Mouse (Mus musculus): ENCODE measurements around the gene Atg7. TPM values are rescaled to one million over a fixed set of nuclear protein-coding genes. Genes with fewer than 3 reads are reported as not detected.

Gene Atg7
- total and polyA plus RNA-seq, 3 experiments: 11.1 to 15.7 (median 14.8) TPM

- peaks cover 13 to 69% of the 10 kb centered on the region in 2 experiments for H3K36me3 ChIP-seq (replicated peaks in 1 of 2; ENCODE audit: control insufficient read depth in 1 of 2, insufficient read depth in 1 of 2, low read length in 1 of 2)
- no peaks in the 10 kb centered on the region for H3K79me2 ChIP-seq (replicated peaks; ENCODE audit: control insufficient read depth, extremely low read depth, insufficient read depth, poor library complexity, severe bottlenecking)
- no peak overlapping the region for H3K27ac ChIP-seq (ENCODE audit: insufficient read depth, low read depth)
- no peak overlapping the region for H3K4me3 ChIP-seq (replicated peaks in 1 of 3; ENCODE audit: low read depth in 2 of 3, low read length in 2 of 3, poor library complexity in 1 of 3)
- H3K9ac ChIP-seq (ENCODE audit: insufficient read depth, low read depth): no peak overlapping the region
- H3K27me3 ChIP-seq (replicated peaks): no peaks in the 10 kb centered on the region
- H3K4me1 ChIP-seq (ENCODE audit: control insufficient read depth in 1 of 2, insufficient read depth in 2 of 2): no peaks in the 10 kb centered on the region
- TF ChIP-seq ELF1 (IDR thresholded peaks at IDR 0.05; ENCODE audit: low read depth, low read length): no peak
- no peaks in the 10 kb centered on the region for H3K9me3 ChIP-seq (replicated peaks; ENCODE audit: low read length)
- in situ Hi-C loops (cut with MboI; ENCODE audit: low pct_ligation_motif_present, low pct_unique_long_range_greater_than_20kb, low sequenced_read_pairs) (loop anchor here (25.0 kb wide), 2 partner anchors 228 to 353 kb away; no protein-coding TSS in a partner anchor), dilution Hi-C loops (cut with MboI; ENCODE audit: extremely low pct_ligation_motif_present, extremely low pct_unique_long_range_greater_than_20kb, low sequenced_read_pairs) (no loop called here)
- H3K4me2 ChIP-seq (ENCODE audit: insufficient read depth, low read depth, poor library complexity, severe bottlenecking): no peak overlapping the region
- no peak for DNase-seq (ENCODE audit: extremely low read depth)
Observed at GRCm38 (mm10) chr6:114690661-114691060, 47.8 kb downstream of the Atg7 start.

GRCm38 (mm10) chr6:114691530-114691929 is 48.6 kb downstream of the Atg7 start:
- Histone ChIP-seq H3K4me3 (replicated peaks in 1 of 3; ENCODE audit: low read depth in 2 of 3, low read length in 2 of 3, poor library complexity in 1 of 3) (no peak overlapping the region), H3K9me3 (replicated peaks; ENCODE audit: low read length) (no peaks in the 10 kb centered on the region), H3K27ac (ENCODE audit: insufficient read depth, low read depth) (no peak overlapping the region), H3K79me2 (replicated peaks; ENCODE audit: control insufficient read depth, extremely low read depth, insufficient read depth, poor library complexity, severe bottlenecking) (no peaks in the 10 kb centered on the region), H3K9ac (ENCODE audit: insufficient read depth, low read depth) (no peak overlapping the region), H3K4me1 (ENCODE audit: control insufficient read depth in 1 of 2, insufficient read depth in 2 of 2) (no peaks in the 10 kb centered on the region), H3K36me3 (replicated peaks in 1 of 2; ENCODE audit: control insufficient read depth in 1 of 2, insufficient read depth in 1 of 2, low read length in 1 of 2) (peaks cover 4 to 61% of the 10 kb centered on the region in 2 experiments), H3K4me2 (ENCODE audit: insufficient read depth, low read depth, poor library complexity, severe bottlenecking) (no peak overlapping the region), H3K27me3 (replicated peaks) (no peaks in the 10 kb centered on the region)
- dilution Hi-C loops (cut with MboI; ENCODE audit: extremely low pct_ligation_motif_present, extremely low pct_unique_long_range_greater_than_20kb, low sequenced_read_pairs): no loop called here
- in situ Hi-C loops (cut with MboI; ENCODE audit: low pct_ligation_motif_present, low pct_unique_long_range_greater_than_20kb, low sequenced_read_pairs): loop anchor here (25.0 kb wide), 2 partner anchors 229 to 354 kb away; no protein-coding TSS in a partner anchor
- no peak for DNase-seq (ENCODE audit: extremely low read depth)
- TF ChIP-seq ELF1 (IDR thresholded peaks at IDR 0.05; ENCODE audit: low read depth, low read length): no peak
- TF ChIP-seq NRF1 (IDR thresholded peaks at IDR 0.05; ENCODE audit: low read depth, low read length): no peak
- no peak for TF ChIP-seq MAZ (IDR thresholded peaks at IDR 0.05; ENCODE audit: low read depth, low read length)
- TF ChIP-seq USF1 (IDR thresholded peaks at IDR 0.05; ENCODE audit: low read depth, low read length): no peak
- TF ChIP-seq ZMIZ1 (IDR thresholded peaks at IDR 0.05; ENCODE audit: low read depth, low read length): no peak
- TF ChIP-seq SMC3 (IDR thresholded peaks at IDR 0.05; ENCODE audit: low read depth, low read length): no peak
- no peak for TF ChIP-seq PAX5 (IDR thresholded peaks at IDR 0.05; ENCODE audit: low read length)
- no peak for TF ChIP-seq EP300 (IDR thresholded peaks at IDR 0.05; ENCODE audit: low read length)
- TF ChIP-seq GABPA (IDR thresholded peaks at IDR 0.05; ENCODE audit: insufficient replicate concordance, low read depth, low read length): no peak
- no peak for TF ChIP-seq ZC3H11A (IDR thresholded peaks at IDR 0.05; ENCODE audit: low read depth, low read length)
- TF ChIP-seq POLR2AphosphoS2 (IDR thresholded peaks at IDR 0.05; ENCODE audit: low read depth, low read length): no peak

- no peaks in the 10 kb centered on the region for H3K27me3 ChIP-seq (replicated peaks)
- TF ChIP-seq USF2 (conservative IDR thresholded peaks at IDR 0.05; ENCODE audit: low read depth, low read length) (no peak), MXI1 (IDR thresholded peaks at IDR 0.05; ENCODE audit: low read depth, low read length) (no peak), USF1 (IDR thresholded peaks at IDR 0.05; ENCODE audit: low read depth, low read length) (no peak), ZC3H11A (IDR thresholded peaks at IDR 0.05; ENCODE audit: low read depth, low read length) (no peak), MAFK (IDR thresholded peaks at IDR 0.05; ENCODE audit: insufficient replicate concordance, low read length) (no peak), MAZ (IDR thresholded peaks at IDR 0.05; ENCODE audit: low read depth, low read length) (no peak), TBP (conservative IDR thresholded peaks at IDR 0.05; ENCODE audit: low read depth, low read length) (no peak), ZMIZ1 (IDR thresholded peaks at IDR 0.05; ENCODE audit: low read depth, low read length) (no peak), SMC3 (IDR thresholded peaks at IDR 0.05; ENCODE audit: low read depth, low read length) (no peak), ETS1 (conservative IDR thresholded peaks at IDR 0.05; ENCODE audit: low read depth, low read length) (no peak), UBTF (IDR thresholded peaks at IDR 0.05; ENCODE audit: low read depth, low read length) (no peak), RCOR1 (conservative IDR thresholded peaks at IDR 0.05; ENCODE audit: low read depth, low read length) (no peak), HCFC1 (IDR thresholded peaks at IDR 0.05; ENCODE audit: low read depth, low read length) (no peak), E2F4 (IDR thresholded peaks at IDR 0.05; ENCODE audit: insufficient replicate concordance, low read depth, low read length) (no peak), BHLHE40 (IDR thresholded peaks at IDR 0.05; ENCODE audit: low read depth, low read length) (no peak), MAX (IDR thresholded peaks at IDR 0.05; ENCODE audit: low read length) (no peak)
- H3K79me2 ChIP-seq (replicated peaks; ENCODE audit: control insufficient read depth, extremely low read depth, insufficient read depth, poor library complexity, severe bottlenecking): no peaks in the 10 kb centered on the region
- H3K4me3 ChIP-seq (replicated peaks in 1 of 3; ENCODE audit: low read depth in 2 of 3, low read length in 2 of 3, poor library complexity in 1 of 3): no peak overlapping the region
- DNase-seq (ENCODE audit: extremely low read depth): no peak
- in situ Hi-C loops (cut with MboI; ENCODE audit: low pct_ligation_motif_present, low pct_unique_long_range_greater_than_20kb, low sequenced_read_pairs): loop anchor here (25.0 kb wide), 2 partner anchors 230 to 355 kb away; no protein-coding TSS in a partner anchor
- dilution Hi-C loops (cut with MboI; ENCODE audit: extremely low pct_ligation_motif_present, extremely low pct_unique_long_range_greater_than_20kb, low sequenced_read_pairs): no loop called here
- H3K9ac ChIP-seq (ENCODE audit: insufficient read depth, low read depth): no peak overlapping the region
- peaks cover 9 to 68% of the 10 kb centered on the region in 2 experiments for H3K36me3 ChIP-seq (replicated peaks in 1 of 2; ENCODE audit: control insufficient read depth in 1 of 2, insufficient read depth in 1 of 2, low read length in 1 of 2)
- H3K4me1 ChIP-seq (ENCODE audit: control insufficient read depth in 1 of 2, insufficient read depth in 2 of 2): no peaks in the 10 kb centered on the region
- H3K9me3 ChIP-seq (replicated peaks; ENCODE audit: low read length): no peaks in the 10 kb centered on the region
- no peak overlapping the region for H3K4me2 ChIP-seq (ENCODE audit: insufficient read depth, low read depth, poor library complexity, severe bottlenecking)
- H3K27ac ChIP-seq (ENCODE audit: insufficient read depth, low read depth): no peak overlapping the region
Observed at GRCm38 (mm10) chr6:114692691-114693090, 49.8 kb downstream of the Atg7 start.
